Mouse (Mus musculus): ENCODE measurements around the gene Vkorc1. TPM values are rescaled to one million over a fixed set of nuclear protein-coding genes. Genes with fewer than 3 reads are reported as not detected.
"Not testable (repeated sequence)": the region's sequence is repeated elsewhere in the genome, so short reads cannot be mapped to it uniquely, and the experiment has no call there.

Gene Vkorc1
- polyA plus RNA-seq, 1 experiment from 2014 or later: 106 TPM

DNA sequence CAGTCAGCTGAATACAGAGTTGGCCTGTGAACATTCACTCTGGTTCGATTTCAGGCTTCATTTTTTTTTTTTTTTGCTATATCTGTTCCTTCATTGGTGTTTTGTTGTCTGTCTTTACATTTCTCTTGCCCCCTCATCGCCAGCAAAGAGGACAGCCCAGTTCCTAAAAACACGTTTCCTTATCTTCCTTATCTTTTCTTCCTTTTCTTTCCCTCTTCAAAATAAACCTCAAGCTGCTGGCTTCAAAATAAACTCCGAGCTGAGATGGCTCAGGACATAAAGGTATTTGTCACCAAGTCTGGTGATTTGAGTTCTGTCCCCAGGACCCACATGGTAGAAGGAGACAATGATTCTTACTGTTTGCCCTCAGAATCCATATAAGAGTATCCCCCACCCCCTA is 17.5 kb upstream of the Vkorc1 start:
- 13% methylated on average over 4 of the region's 4 CpGs for WGBS
- Histone ChIP-seq H3K4me2 (peak overlapping the region; percentile 74), H3K27me3 (replicated peaks) (no peaks in the 10 kb centered on the region), H3K4me1 (replicated peaks) (peaks cover 5% of the 10 kb centered on the region; the same call in 1 of the 2 replicates), H3K4me3 (peak overlapping the region; percentile 87), H3K9me3 (replicated peaks) (no peaks in the 10 kb centered on the region), H3K27ac (ENCODE audit: poor library complexity, severe bottlenecking) (no peak overlapping the region), H3K9ac (peak overlapping the region; percentile 89; the same call in 1 of the 2 replicates), H3K36me3 (peaks cover 50% of the 10 kb centered on the region)
- ATAC-seq (ENCODE audit: insufficient number of reproducible peaks, low FRiP score): no peak

DNA sequence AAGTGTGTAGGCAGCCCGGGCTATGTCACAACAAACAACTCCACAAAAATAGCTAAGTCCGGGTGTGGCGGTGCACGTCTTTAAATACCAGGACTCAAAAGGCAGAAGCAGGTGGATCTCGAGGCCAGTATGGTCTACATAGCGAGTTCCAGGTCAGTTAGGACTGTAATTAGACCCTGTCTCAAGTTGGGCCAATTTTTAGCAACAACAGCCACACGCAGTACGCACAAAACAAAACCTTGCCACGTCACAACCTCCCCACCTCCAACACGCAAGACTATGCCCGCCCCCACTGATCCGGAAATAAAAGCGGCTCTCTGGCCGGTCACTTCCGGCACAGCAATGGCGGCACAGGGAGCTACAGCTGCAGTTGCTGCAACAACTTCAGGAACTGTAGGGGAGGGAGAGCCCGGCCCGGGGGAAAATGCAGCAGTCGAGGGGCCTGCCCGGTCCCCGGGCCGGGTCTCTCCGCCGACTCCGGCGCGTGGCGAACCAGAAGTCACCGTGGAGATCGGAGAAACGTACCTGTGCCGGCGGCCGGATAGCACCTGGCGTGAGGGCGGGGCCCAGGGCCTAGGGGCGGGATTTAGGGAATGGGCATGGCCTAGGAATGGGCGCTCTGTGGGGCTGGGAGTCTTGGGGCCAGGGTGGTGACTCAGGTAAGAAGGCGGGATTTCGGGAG is 16.9 kb upstream of the Vkorc1 start, which contains the start of gene Kat8:
Gene Kat8 (plus strand): TSS at position 327 of the 682 bp plus-strand sequence.
- peak within 1 kb of the TSS; percentile 62 for H3K27ac ChIP-seq (ENCODE audit: poor library complexity, severe bottlenecking)
- no peaks in the 10 kb centered on the region for H3K9me3 ChIP-seq (replicated peaks)
- peaks cover 5% of the 10 kb centered on the region; the same call in 1 of the 2 replicates for H3K4me1 ChIP-seq (replicated peaks)
- H3K36me3 ChIP-seq: peaks cover 51% of the 10 kb centered on the region
- H3K4me3 ChIP-seq: peak within 1 kb of the TSS; percentile 87
- H3K27me3 ChIP-seq (replicated peaks): no peaks in the 10 kb centered on the region
- H3K4me2 ChIP-seq: peak within 1 kb of the TSS; percentile 74
- H3K9ac ChIP-seq: peak within 1 kb of the TSS; percentile 89
- WGBS: under 1% methylated on average over 40 of the region's 40 CpGs
- ATAC-seq (ENCODE audit: insufficient number of reproducible peaks, low FRiP score): peak; percentile 96

DNA sequence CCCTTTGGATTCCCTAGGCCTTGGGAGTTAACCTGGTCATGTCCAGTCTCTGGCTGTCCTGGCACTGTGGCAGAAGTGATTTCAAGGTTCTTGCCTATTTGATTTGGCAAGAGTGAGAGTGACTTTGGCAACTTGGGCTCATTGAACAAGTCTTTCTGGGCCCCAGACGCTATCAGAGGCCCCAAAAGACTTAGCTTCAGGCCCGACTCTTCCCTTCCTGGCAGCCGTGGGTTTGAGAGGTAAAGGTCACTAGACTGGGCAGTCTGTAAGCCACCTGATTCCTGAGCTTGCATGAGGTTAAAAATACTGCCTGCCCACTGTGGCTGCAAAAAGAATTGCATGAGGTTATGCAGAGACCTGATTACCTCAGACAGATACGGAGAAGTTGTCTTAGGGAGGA is 13.2 kb upstream of the Vkorc1 start:
- Histone ChIP-seq H3K4me3 (no peak overlapping the region), H3K9me3 (replicated peaks) (no peaks in the 10 kb centered on the region), H3K4me1 (replicated peaks) (peaks cover 15% of the 10 kb centered on the region), H3K4me2 (no peak overlapping the region), H3K27ac (ENCODE audit: poor library complexity, severe bottlenecking) (no peak overlapping the region), H3K9ac (no peak overlapping the region), H3K36me3 (peaks cover 53% of the 10 kb centered on the region), H3K27me3 (replicated peaks) (no peaks in the 10 kb centered on the region)
- WGBS: 87% methylated on average over 4 of the region's 4 CpGs
- ATAC-seq (ENCODE audit: insufficient number of reproducible peaks, low FRiP score): no peak

DNA sequence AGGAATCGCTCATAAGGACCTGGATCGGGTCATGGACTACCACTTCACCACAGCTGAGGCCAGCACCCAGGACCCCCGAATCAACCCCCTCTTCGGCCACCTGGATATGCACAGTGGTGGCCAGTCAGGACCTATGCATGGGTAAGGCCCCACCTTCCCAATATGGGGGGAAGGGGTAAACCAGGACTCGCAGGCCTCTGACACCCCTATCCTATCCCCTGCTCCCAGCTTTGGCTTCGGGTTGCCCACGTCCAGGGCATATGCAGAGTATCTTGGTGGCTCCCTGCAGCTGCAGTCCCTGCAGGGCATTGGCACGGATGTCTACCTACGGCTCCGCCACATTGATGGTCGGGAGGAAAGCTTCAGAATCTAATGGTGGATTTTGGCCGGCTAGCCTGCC is 12.5 kb upstream of the Vkorc1 start:
- 0 out of 2 replicates have a peak overlapping the region, but pooled peaks have one; percentile 34 for H3K9ac ChIP-seq
- 94% methylated on average over 12 of the region's 12 CpGs for WGBS
- ATAC-seq (ENCODE audit: insufficient number of reproducible peaks, low FRiP score): no peak
- H3K27ac ChIP-seq (ENCODE audit: poor library complexity, severe bottlenecking): no peak overlapping the region
- peaks cover 53% of the 10 kb centered on the region for H3K36me3 ChIP-seq
- no peak overlapping the region for H3K4me3 ChIP-seq
- H3K4me1 ChIP-seq (replicated peaks): peaks cover 11% of the 10 kb centered on the region
- no peak overlapping the region for H3K4me2 ChIP-seq
- no peaks in the 10 kb centered on the region for H3K9me3 ChIP-seq (replicated peaks)
- no peaks in the 10 kb centered on the region for H3K27me3 ChIP-seq (replicated peaks)

DNA sequence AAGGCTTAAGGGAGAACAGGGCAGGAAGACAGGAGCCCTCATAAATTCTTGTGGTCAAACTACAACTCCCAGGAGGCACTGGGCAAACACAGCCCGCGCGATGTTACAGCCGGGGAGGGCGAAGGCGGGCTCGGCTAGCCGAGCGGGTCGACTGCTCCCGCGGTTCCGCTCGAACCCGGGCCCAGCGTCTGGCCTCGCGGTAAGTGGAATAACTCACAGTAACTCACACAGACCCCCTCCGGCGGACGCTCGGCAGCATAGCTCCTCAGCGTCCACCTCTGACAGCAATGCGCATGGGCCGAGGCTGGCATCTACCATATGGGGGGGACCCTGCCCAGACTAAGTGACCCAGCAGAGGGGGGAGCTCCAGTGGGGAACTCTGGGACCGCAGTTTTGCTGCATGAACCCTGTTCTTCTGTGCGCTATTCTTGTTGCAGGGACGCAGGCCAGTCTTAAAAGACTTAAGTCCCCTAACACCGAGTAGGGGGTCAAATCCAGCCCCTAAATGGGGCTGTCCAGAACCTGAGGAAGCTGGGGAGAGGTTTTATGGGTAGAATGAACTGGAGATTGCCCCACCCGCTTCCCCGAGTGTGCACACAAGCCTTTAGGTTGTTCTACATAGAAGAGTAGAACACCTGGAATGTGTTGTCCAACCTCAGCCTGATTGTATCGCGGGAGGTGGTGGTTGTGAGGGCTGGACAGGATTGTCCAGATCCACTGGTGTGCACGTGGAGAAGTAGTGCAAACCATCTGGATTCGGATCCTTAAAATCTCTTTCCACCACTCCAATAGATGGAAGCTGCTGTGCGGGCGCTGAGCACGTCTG is 8.8 kb upstream of the Vkorc1 start, which contains the start of gene Bckdk:
Gene Bckdk (plus strand): TSS at position 112 of the 826 bp plus-strand sequence.
- peak within 1 kb of the TSS; percentile 94 for H3K4me2 ChIP-seq
- peak within 1 kb of the TSS; percentile 84 for H3K4me3 ChIP-seq
- H3K36me3 ChIP-seq: peaks cover 43% of the 10 kb centered on the region
- no peaks in the 10 kb centered on the region for H3K27me3 ChIP-seq (replicated peaks)
- peak within 1 kb of the TSS; percentile 74 for H3K27ac ChIP-seq (ENCODE audit: poor library complexity, severe bottlenecking)
- WGBS: 6% methylated on average over 38 of the region's 38 CpGs
- peak; percentile 85 for ATAC-seq (ENCODE audit: insufficient number of reproducible peaks, low FRiP score)
- peaks cover 16% of the 10 kb centered on the region for H3K4me1 ChIP-seq (replicated peaks)
- H3K9ac ChIP-seq: peak within 1 kb of the TSS; percentile 95
- no peaks in the 10 kb centered on the region for H3K9me3 ChIP-seq (replicated peaks)

DNA sequence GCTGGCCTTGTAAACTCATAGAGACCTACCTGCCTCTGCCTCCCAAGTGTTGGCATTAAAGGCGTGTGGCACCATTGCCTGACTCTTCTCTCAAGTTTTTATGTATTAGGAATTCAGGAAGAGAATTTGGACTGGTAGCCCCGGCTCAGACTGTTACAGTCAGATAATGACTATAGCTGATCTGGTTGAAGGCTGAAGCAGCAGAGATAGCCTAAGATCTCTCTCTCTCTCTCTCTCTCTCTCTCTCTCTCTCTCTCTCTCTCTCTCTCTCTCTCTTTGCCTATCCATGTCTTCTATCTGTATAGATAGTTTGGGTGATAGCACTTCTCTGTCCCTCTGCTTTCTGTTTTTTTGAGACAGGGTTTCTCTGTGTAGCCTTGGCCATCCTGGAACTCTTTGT is 6.4 kb upstream of the Vkorc1 start:
- Histone ChIP-seq H3K4me3 (no peak overlapping the region), H3K4me2 (no peak overlapping the region), H3K27me3 (replicated peaks) (no peaks in the 10 kb centered on the region), H3K27ac (ENCODE audit: poor library complexity, severe bottlenecking) (no peak overlapping the region), H3K36me3 (peaks cover 19% of the 10 kb centered on the region), H3K4me1 (replicated peaks) (peaks cover 18% of the 10 kb centered on the region), H3K9ac (no peak overlapping the region), H3K9me3 (replicated peaks) (no peaks in the 10 kb centered on the region)
- 68% methylated on average over 2 of the region's 2 CpGs for WGBS
- ATAC-seq (ENCODE audit: insufficient number of reproducible peaks, low FRiP score): no peak

DNA sequence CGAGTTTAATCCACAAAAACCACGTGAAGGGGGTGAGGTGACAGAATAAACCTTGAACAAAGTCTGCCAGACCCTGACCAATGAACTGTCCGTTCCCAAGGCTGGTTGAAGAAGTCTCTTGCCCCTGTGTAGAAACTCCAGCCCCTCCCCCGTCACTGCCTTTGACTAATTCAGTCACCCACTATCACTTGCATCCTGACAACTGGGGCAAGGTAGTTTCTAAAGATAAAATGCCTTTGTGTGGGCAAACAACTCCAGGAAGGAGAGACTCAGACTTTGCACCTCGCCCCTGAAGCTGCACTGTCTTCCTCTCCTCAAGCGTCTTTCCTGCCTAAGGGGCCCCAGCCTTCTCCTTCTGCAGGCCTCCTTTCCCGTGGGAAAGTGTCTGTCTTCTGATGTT is 4.6 kb upstream of the Vkorc1 start:
- H3K27me3 ChIP-seq (replicated peaks): no peaks in the 10 kb centered on the region
- no peak overlapping the region for H3K9ac ChIP-seq
- H3K9me3 ChIP-seq (replicated peaks): no peaks in the 10 kb centered on the region
- H3K27ac ChIP-seq (ENCODE audit: poor library complexity, severe bottlenecking): no peak overlapping the region
- peaks cover 24% of the 10 kb centered on the region for H3K4me1 ChIP-seq (replicated peaks)
- H3K4me3 ChIP-seq: no peak overlapping the region
- peaks cover 1% of the 10 kb centered on the region for H3K36me3 ChIP-seq
- 29% methylated on average over 7 of the region's 7 CpGs for WGBS
- no peak overlapping the region for H3K4me2 ChIP-seq
- no peak for ATAC-seq (ENCODE audit: insufficient number of reproducible peaks, low FRiP score)

DNA sequence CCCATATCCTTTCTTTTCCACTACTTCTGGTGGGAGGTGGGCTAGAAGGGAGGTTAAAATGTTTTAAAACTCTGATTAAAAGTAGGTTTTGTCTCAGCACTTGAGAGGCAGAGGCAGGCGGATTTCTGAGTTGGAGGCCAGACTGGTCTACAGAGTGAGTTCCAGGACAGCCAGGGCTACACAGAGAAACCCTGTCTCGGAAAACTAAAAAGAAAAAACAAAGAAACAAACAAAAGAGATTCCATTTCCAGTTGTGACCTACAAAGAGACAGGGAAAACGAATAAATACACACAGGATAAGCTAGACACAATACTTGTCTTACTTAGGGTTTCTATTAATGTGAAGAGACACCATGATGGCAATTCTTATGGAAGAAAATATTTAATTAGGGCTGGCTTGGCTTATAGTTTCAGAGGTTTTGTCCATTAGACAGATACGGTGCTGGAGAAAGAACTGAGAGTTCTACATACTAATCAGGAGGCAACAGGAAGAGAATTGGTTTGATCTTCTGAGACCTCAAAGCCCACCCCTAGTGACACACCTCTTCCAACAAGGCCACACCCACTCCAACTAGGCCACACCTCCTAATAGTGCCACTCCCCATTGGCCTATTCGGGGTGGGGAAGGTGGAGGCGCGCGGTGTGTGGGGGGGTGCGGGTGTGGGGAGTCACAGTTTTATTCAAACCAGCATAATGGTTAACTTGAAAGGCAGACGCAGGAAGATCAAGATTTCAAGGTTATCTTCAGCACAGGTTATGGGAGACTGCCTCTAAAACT is 3.0 kb upstream of the Vkorc1 start:
- H3K4me1 ChIP-seq (replicated peaks): peaks cover 28% of the 10 kb centered on the region
- 0 out of 2 replicates have a peak, but pooled peaks cover 4% of the 10 kb centered on the region for H3K36me3 ChIP-seq
- H3K27me3 ChIP-seq (replicated peaks): no peaks in the 10 kb centered on the region
- no peak overlapping the region for H3K27ac ChIP-seq (ENCODE audit: poor library complexity, severe bottlenecking)
- H3K9me3 ChIP-seq (replicated peaks): no peaks in the 10 kb centered on the region
- no peak overlapping the region for H3K9ac ChIP-seq
- 34% methylated on average over 10 of the region's 10 CpGs for WGBS
- H3K4me2 ChIP-seq: no peak overlapping the region
- no peak overlapping the region for H3K4me3 ChIP-seq
- no peak for ATAC-seq (ENCODE audit: insufficient number of reproducible peaks, low FRiP score)

DNA sequence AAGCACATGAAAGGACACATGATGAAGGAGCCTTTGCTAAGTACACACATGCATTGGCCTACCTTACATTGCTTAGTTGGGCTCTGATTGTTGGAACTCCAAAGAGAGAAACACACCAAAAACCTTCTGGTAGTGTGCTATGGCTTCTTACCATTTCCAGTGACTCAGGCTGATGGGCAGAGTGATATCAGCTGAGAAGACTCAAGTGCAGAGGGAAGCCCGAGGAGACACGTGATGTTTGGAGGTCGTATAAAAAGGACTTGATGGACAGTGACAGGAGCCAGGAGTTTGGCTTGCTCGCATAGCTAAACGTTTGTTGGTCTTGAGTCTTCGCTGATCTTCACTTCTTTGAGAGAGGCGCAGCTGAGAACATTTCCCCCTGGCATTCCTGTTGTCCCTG is 2.1 kb upstream of the Vkorc1 start:
- H3K4me3 ChIP-seq: no peak overlapping the region
- no peak overlapping the region for H3K4me2 ChIP-seq
- no peaks in the 10 kb centered on the region for H3K27me3 ChIP-seq (replicated peaks)
- 82% methylated on average over 7 of the region's 7 CpGs for WGBS
- H3K36me3 ChIP-seq: peaks cover 12% of the 10 kb centered on the region
- H3K9ac ChIP-seq: no peak overlapping the region
- ATAC-seq (ENCODE audit: insufficient number of reproducible peaks, low FRiP score): no peak
- H3K9me3 ChIP-seq (replicated peaks): no peaks in the 10 kb centered on the region
- no peak overlapping the region for H3K27ac ChIP-seq (ENCODE audit: poor library complexity, severe bottlenecking)
- H3K4me1 ChIP-seq (replicated peaks): peaks cover 28% of the 10 kb centered on the region

DNA sequence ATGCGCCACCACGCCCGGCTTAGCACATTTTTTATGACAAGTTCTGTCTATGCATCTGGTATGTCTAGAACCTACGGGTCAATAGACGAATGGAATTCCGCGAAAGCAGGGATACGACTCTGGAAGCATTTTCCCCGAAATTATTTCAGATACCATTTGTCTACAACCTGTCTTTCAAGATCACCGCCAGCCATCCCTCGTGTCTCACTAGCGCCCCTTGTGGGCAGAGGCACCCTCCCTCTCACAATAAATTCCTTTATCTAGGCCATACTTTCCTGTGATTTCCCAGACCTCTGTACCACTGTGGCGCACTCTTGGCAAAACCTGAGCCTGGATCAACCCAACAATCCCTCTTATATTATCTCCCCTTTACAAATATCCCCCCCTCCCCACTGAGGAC is 967 bp upstream of the Vkorc1 start:
- ATAC-seq (ENCODE audit: insufficient number of reproducible peaks, low FRiP score): no peak
- Histone ChIP-seq H3K9me3 (replicated peaks) (no peaks in the 10 kb centered on the region), H3K4me1 (replicated peaks) (peaks cover 28% of the 10 kb centered on the region), H3K36me3 (peaks cover 19% of the 10 kb centered on the region), H3K27ac (ENCODE audit: poor library complexity, severe bottlenecking) (no peak overlapping the region), H3K27me3 (replicated peaks) (no peaks in the 10 kb centered on the region), H3K9ac (no peak overlapping the region), H3K4me3 (no peak overlapping the region), H3K4me2 (no peak overlapping the region)
- 52% methylated on average over 13 of the region's 13 CpGs for WGBS

DNA sequence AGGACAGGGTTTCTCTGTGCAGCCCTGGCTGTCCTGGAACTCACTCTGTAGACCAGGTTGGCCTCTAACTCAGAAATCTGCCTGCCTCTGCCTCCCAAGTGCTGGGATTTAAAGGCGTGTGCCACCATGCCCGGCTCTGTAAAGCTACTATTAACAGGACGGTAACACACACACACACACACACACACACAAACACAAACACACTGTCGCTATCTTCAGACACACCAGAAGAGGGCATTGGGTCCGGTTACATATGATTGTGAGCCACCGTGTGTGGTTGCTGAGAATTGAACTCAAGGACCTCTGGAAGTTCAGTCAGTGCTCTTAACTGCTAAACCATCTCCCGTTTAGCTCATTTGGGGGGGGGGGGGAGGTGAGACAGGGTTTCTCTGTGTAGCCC is 474 bp upstream of the Vkorc1 start:
- peak overlapping the region; percentile 42 for H3K27ac ChIP-seq (ENCODE audit: poor library complexity, severe bottlenecking)
- 70% methylated on average over 7 of the region's 7 CpGs for WGBS
- H3K4me3 ChIP-seq: 0 out of 2 replicates have a peak overlapping the region, but pooled peaks have one; percentile 64

More for the DNA sequence above, 474 bp upstream of the Vkorc1 start:
- Histone ChIP-seq H3K4me1 (replicated peaks) (peaks cover 28% of the 10 kb centered on the region), H3K4me2 (peak overlapping the region; percentile 92), H3K36me3 (peaks cover 19% of the 10 kb centered on the region)
- peak; percentile 12 for ATAC-seq (ENCODE audit: insufficient number of reproducible peaks, low FRiP score)
- H3K9me3 ChIP-seq (replicated peaks); H3K9ac ChIP-seq; H3K27me3 ChIP-seq (replicated peaks): not testable (repeated sequence)

Measured in heart, embryonic 12.5 days (tissue).